Mouse (Mus musculus) heart, adult 2 months (tissue): ENCODE data around the gene Sdr9c7.

ENCODE experiments used
- CTCF ChIP-seq: fragments of 200-600 bp; IDR thresholded peaks from 2 replicates; pipeline ENCODE4 v1.8.1; 2022; ENCODE audit warnings: antibody characterized with exemption, mild to moderate bottlenecking, moderate library complexity
- EP300 ChIP-seq: fragments of 200-500 bp; IDR thresholded peaks from 2 replicates; pipeline ENCODE4 v1.6.1; 2011; ENCODE audit warnings: low read depth, low read length, control low read depth; ENCODE audit not compliant: insufficient read depth
- POLR2A ChIP-seq: fragments of 200-500 bp; IDR thresholded peaks from 2 replicates; pipeline ENCODE4 v1.6.1; 2011; ENCODE audit warnings: mild to moderate bottlenecking, low read depth, low read length, control low read depth; ENCODE audit not compliant: insufficient read depth

DNA sequence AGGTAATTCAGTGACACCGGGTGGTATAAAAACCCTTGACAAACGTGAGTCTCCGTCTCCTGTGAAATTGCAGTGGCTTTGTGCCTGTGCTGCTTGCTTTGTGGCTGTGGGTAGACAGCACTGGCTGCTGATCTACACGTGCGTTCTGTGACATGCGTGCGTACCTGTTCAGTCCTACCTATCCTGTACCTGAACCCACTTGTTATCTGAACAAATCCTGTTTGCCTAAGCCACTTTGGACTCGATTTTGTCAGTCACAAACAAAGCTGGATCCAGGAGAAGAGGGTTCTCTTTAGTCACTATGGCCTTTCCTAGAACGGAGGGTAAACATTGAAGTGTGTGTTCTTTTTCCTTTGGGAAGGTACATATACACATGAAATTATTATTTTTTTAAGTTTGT, 53.1 kb downstream of the Sdr9c7 start:
- TF ChIP-seq POLR2A (no peak), EP300 (no peak), CTCF (no peak)
